Mouse (Mus musculus): Measurements from ENCODE around the gene Gpr87.

The Gpr87 gene

GRCm38 (mm10) chr3:59138946-59139468, 55.9 kb downstream of the Gpr87 start:
- no peak for DNase-seq (ENCODE audit: low read depth)

DNA sequence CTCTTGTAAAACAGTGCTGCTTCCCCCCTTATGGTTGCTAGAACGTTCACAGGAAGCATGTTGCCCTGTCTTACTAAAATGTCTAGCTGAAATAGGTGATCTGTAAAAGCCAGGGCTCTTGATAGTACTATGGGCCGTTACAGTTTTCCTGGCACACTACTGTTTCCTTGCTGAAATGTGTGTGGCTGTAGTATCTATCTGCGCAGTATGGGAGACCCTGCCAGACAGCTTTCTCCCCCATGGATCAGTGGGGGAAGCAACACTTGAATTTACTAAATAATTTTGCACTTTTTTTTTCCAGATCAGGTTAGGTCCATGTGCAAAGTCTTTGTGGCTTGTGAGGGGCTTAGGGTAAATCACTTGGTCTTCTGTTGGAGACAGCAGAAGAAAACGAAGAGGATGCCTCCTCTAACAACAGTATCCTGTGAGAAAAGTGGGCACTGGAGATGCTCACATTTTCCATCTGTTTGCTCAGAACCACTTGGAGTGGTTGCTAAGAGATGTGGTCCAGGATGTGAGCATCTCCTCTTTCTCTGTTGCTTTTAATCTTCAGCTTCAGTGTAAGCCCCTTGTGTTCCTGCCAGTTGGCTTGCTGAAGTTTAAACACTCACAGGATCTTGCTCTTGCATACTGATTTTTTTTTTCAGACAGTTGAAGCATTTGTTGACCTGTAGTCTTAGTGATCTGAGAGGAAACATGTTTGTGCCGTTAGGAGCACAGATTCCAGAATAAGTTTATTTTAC, 58.8 kb downstream of the Gpr87 start:
- DNase-seq (ENCODE audit: low read depth): no peak

DNA sequence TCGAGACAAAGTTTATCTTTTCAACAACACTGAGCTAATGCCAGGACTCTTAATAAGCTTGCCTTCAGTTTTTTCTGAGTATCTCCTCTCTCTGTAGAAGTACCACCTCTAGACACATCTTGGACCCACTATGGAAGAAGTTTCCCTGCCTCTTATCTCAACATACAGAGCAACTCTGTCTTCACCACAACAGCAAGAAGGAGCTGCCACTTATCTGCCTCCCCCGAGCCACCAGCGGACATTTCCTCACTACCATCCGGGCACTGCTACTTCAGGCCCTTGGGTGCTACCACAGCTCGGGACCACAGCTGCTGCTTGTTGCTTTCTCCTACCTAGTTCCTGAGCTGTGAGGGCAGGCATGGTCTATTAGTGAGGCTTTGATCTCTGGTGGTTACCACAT, 61.7 kb downstream of the Gpr87 start:
- DNase-seq (ENCODE audit: low read depth): no peak

DNA sequence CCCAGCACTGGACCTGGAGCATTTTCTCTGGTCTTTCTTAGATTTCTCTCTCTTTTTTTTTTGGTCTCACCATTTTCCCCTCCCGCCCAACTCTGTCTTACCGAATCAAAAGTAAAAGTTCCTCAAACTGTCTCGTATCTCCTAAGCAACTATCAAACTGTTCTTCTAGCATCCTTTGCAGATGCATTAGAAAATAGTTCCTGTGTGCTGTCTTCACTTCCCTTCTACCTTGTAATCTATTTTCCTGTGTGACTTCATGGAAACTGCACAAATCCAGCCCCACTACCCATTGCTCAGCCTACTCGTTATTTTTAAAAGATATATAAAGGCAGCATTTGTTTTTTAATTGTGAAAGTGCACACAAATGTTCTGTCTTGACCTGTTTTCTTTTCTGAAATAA, 62.9 kb downstream of the Gpr87 start:
- DNase-seq (ENCODE audit: low read depth): no peak

DNA sequence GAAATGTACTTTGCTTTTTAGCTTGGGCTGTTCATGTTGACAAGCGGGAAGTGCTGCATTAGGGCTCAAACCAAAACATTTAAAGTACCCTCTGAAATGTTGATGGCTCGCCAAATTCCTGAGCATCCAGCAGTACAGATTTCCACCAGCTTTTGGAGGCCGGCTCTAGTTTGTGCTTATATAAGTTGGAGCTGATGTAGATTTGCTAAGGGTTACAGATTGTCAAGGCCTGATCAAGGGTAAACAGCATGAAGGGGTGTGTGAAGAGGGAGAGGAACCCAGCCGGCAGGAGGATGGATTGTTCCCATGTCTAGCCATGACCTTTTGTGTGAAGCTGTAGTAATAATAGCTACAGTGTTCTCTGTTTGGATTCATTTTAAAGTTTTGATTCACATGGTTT, 63.8 kb downstream of the Gpr87 start:
- no peak for DNase-seq (ENCODE audit: low read depth)

DNA sequence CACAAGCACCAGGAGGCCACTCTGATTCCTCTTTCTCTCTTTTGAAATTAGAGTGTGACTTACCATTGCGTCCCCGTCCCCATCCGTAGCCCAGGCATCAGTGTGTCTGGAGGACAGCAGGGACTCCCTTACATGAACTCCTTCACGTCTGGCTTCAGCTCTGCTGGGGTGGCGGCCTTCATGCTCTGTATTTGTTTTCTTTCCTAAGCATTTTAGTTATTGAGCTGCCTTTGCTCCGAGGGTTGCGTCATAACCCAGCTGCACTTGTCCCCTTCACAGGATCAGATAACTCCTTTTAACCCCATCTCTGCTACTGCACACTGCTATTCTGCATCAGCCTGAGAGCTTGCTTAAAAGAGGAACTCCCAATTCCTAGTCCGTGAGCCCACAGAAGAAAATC, 64.5 kb downstream of the Gpr87 start:
- DNase-seq (ENCODE audit: low read depth): no peak

DNA sequence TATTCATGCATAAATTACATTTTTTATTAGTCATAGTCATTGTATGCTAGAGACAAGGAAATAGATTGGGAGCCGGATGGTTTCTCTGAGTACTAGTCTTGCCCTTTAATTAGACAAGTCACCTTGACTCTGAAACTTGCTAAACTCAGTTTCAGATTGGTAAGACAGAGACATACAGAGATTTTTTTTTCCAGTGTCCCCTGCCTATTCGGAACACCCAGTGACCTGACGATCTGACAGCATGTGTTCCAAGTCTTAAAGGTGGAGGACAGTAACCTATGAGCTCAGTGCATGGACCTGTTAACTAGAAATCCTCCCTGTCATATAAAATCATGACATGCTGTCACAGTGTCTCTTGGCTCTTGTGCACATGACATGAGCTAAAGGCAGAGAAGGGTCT, 65.4 kb downstream of the Gpr87 start:
- no peak for DNase-seq (ENCODE audit: low read depth)
